Mouse (Mus musculus) embryo, embryonic 11 days (tissue): Measurements from ENCODE around the gene Psip1.

Experiments
- DNase-seq: peaks from one replicate; pipeline ENCODE4 v3.0.0-alpha.2; 2015

Psip1 gene

DNA sequence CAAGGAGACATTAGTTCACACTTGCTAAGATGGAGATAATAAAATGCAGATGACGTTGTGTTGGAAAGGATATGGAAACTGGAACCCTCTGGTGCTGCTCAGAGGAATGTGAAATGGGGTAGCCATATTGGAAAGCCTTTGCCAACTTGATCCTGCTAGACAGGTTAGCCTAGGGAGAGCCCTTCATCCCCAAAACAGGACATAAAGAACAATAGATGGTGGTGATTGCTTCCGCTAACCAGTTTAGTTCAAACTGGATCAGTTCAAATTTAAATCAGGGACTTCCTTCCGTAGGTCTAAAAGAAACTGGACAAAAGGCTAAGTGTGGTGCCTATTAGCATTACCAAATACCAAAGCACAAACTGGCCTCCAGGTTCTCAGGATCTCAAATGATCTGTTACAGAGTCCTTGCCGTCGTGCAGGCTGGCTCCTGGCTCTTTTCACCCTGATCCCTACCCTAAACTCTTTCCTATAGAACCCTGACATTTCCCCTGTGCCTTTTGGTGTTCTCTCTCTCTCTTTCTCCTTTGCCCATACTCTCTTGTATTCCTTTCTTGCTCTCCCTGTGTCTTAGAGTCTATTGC lies 71.9 kb downstream of the Psip1 start:
- no peak for DNase-seq

DNA sequence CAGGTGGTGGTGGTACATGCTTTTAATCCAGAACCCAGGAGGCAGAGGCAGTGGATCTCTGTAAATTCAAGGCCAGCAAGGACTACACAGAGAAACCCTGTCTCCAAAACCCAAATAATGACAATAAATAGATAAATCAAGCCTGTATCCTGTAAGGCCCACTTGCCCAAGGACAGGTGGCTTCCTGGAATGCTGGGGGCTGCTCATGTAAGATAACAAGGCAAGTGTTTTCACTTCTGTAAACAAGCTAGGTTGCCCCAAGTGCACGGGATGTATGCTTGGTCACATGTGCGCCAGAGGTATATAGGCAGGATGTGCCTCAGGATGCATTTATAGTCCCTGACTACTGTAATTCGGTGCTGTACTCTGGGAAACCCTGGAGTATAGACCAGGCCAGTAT lies 74.2 kb downstream of the Psip1 start:
- DNase-seq, result no peak

DNA sequence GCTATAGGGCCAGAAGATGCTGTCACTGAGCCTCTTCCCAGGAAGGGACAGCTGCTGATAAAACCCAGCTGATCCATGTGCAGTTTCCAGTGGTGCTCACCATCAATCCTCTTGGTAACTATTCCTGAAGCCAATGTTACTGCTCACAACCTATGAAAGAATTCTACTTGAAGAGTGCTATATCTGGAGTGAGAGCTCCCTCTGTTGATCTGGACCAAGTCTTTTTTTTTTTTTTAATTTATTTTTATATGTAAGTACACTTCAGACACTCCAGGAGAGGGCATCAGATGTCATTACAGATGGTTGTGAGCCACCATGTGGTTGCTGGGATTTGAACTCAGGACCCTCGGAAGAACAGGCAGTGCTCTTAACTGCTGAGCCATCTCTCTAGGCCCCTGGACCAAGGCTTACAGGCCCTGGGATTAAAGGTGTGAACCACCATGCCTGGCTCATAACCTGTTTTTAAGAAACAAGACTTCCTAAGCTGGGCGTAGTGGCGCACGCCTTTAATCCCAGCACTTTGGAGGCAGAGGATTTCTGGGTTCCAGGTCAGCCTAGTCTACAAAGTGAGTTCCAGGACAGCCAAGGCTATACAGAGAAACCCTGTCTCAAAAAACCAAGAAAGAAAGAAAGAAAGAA lies 76.3 kb downstream of the Psip1 start:
- no peak for DNase-seq

DNA sequence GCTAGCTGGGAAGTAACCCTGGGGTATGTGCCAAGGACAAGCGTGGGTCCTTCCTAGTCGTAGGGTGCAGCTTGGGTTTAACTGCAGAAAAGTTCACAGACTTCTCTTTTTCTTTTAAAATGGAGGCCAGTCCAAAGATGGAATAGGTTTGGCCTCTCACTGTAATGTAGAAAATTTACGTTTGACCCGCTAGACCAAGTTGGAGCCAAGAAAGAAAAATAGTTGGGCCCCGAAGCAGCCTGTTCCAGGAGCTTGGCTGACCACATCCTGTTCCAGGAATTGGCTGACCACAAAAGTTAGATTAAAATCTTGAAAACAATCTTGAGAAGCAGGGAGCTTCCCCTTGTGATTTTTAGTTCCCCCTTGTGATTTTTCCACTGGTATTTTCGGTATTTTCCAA lies 78.6 kb downstream of the Psip1 start:
- DNase-seq, result no peak
